Mouse (Mus musculus) hindbrain, embryonic 14.5 days (tissue): ENCODE results near the gene Fstl4. TPM values are rescaled to one million over a fixed set of nuclear protein-coding genes. Genes with fewer than 3 reads are reported as not detected.

Experiments
- ATAC-seq: fragments of 200-750 bp; cut with Nextera tagmentation; 2 replicates; pipeline ENCODE4 v1.8.0; 2017; ENCODE audit warnings: moderate number of reproducible peaks, mild to moderate bottlenecking, moderate TSS enrichment, moderate library complexity; ENCODE audit not compliant: low FRiP score
- DNase-seq: peaks from one replicate; pipeline ENCODE4 v3.0.0-alpha.2; 2015; ENCODE audit warnings: low spot score
- H3K27ac ChIP-seq: fragments of 300-500 bp; sonication (generic); 2 replicates; pipeline ENCODE4 v1.5.1; 2014; ENCODE audit warnings: mild to moderate bottlenecking, moderate library complexity
- H3K27me3 ChIP-seq: fragments of 300-500 bp; sonication (generic); 2 replicates; pipeline ENCODE4 v1.6.1; 2014; ENCODE audit warnings: mild to moderate bottlenecking, low read length, mixed read lengths; ENCODE audit not compliant: control insufficient read depth, insufficient read depth
- H3K36me3 ChIP-seq: fragments of 300-500 bp; sonication (generic); replicated peaks from 2 replicates; pipeline ENCODE4 v1.6.1; 2014; ENCODE audit not compliant: control insufficient read depth, insufficient read depth
- H3K4me1 ChIP-seq: fragments of 300-500 bp; sonication (generic); replicated peaks from 2 replicates; pipeline ENCODE4 v1.6.1; 2014; ENCODE audit warnings: antibody characterized with exemption, low read length, mixed read lengths; ENCODE audit not compliant: control insufficient read depth, insufficient read depth
- H3K4me2 ChIP-seq: fragments of 300-500 bp; sonication (generic); replicated peaks from 2 replicates; pipeline ENCODE4 v1.6.1; 2014; ENCODE audit warnings: mild to moderate bottlenecking, moderate library complexity
- H3K4me3 ChIP-seq: fragments of 300-500 bp; sonication (generic); replicated peaks from 2 replicates; pipeline ENCODE4 v1.5.1; 2014; ENCODE audit warnings: mild to moderate bottlenecking, low read length
- H3K9ac ChIP-seq: fragments of 300-500 bp; sonication (generic); 2 replicates; pipeline ENCODE4 v1.6.1; 2014
- H3K9me3 ChIP-seq: fragments of 300-500 bp; sonication (generic); 2 replicates; pipeline ENCODE4 v1.6.1; 2016; ENCODE audit warnings: low read length; ENCODE audit not compliant: control insufficient read depth
- WGBS: fragments of 180-500 bp; shearing (Covaris S2); extraction: QIAGEN DNeasy Blood & Tissue Kit; methylation state at CpG from one replicate; pipeline ENCODE4 v1.1.7; 2014; 5-methylcytosine and 5-hydroxymethylcytosine counted together
- polyA plus RNA-seq: library from polyadenylated mRNA; unstranded; fragments of >200 nt; fragmentation: Nextera tagmentation; extraction: Ambion mirVana; gene quantifications from 2 replicates; pipeline ENCODE4 v1.2.1, GENCODE M21; 2014

Fstl4 gene
- polyA plus RNA-seq, 1 experiment from 2014 or later = 10.5 TPM

- H3K36me3 ChIP-seq = no peaks in the 10 kb centered on the region
- ATAC-seq = no peak
- no peak overlapping the region for H3K4me3 ChIP-seq
- WGBS = 93% methylated on average over 5 of the region's 5 CpGs
- no peak overlapping the region for H3K4me2 ChIP-seq
- no peak overlapping the region for H3K9ac ChIP-seq
- no peak overlapping the region for H3K27ac ChIP-seq
- no peak for DNase-seq
- no peaks in the 10 kb centered on the region for H3K27me3 ChIP-seq
- H3K4me1 ChIP-seq = no peaks in the 10 kb centered on the region
- H3K9me3 ChIP-seq = no peaks in the 10 kb centered on the region
Observed at GRCm38 (mm10) chr11:52994688-52995087, 230.3 kb downstream of the Fstl4 start.

- no peak for DNase-seq
- no peak overlapping the region for H3K9ac ChIP-seq
- WGBS = 80% methylated on average over 16 of the region's 16 CpGs
- H3K4me1 ChIP-seq = no peaks in the 10 kb centered on the region
- H3K4me2 ChIP-seq = no peak overlapping the region
- H3K27ac ChIP-seq = no peak overlapping the region
- H3K4me3 ChIP-seq = no peak overlapping the region
- no peaks in the 10 kb centered on the region for H3K36me3 ChIP-seq
- no peaks in the 10 kb centered on the region for H3K27me3 ChIP-seq
- no peaks in the 10 kb centered on the region for H3K9me3 ChIP-seq
- ATAC-seq = no peak
Observed at GRCm38 (mm10) chr11:52996434-52997093, 232.1 kb downstream of the Fstl4 start.

DNA sequence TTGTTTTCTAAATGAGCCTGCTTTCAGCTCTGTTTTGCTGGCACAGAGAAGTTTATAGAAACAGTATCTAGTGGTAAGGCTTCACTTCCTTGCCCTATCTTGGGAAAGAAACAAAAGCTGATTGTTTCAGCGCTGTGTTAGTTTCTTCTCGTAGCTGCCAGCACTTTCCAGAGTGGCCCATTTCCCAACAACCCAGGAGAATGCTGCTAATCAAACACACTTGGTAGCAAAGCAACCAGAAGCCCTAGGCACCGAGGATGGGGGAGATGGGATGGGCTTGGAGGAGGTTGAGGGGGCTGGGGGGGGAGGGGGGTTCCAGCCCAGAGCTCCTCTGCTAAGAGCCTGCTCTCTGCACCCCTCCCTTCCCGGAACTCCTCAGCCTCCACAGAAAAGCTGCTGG lies 233.0 kb downstream of the Fstl4 start:
- DNase-seq = no peak

GRCm38 (mm10) chr11:53000226-53000625 lies 235.8 kb downstream of the Fstl4 start:
- DNase-seq (no peak), ATAC-seq (no peak)
- no peaks in the 10 kb centered on the region for H3K4me1 ChIP-seq
- no peak overlapping the region for H3K4me2 ChIP-seq
- no peak overlapping the region for H3K9ac ChIP-seq
- no peak overlapping the region for H3K4me3 ChIP-seq
- H3K9me3 ChIP-seq = no peaks in the 10 kb centered on the region
- WGBS = 87% methylated on average over 11 of the region's 11 CpGs
- H3K27me3 ChIP-seq = no peaks in the 10 kb centered on the region
- H3K27ac ChIP-seq = no peak overlapping the region
- H3K36me3 ChIP-seq = no peaks in the 10 kb centered on the region

More for the DNA sequence above, 233.0 kb downstream of the Fstl4 start:
- ATAC-seq = peak; percentile 43; the same call in 1 of the 2 replicates
- no peak overlapping the region for H3K4me2 ChIP-seq
- H3K9me3 ChIP-seq = no peaks in the 10 kb centered on the region
- no peak overlapping the region for H3K27ac ChIP-seq
- no peaks in the 10 kb centered on the region for H3K27me3 ChIP-seq
- no peaks in the 10 kb centered on the region for H3K4me1 ChIP-seq
- 32% methylated on average over 4 of the region's 4 CpGs for WGBS
- no peak overlapping the region for H3K4me3 ChIP-seq
- H3K9ac ChIP-seq = no peak overlapping the region
- H3K36me3 ChIP-seq = no peaks in the 10 kb centered on the region

DNA sequence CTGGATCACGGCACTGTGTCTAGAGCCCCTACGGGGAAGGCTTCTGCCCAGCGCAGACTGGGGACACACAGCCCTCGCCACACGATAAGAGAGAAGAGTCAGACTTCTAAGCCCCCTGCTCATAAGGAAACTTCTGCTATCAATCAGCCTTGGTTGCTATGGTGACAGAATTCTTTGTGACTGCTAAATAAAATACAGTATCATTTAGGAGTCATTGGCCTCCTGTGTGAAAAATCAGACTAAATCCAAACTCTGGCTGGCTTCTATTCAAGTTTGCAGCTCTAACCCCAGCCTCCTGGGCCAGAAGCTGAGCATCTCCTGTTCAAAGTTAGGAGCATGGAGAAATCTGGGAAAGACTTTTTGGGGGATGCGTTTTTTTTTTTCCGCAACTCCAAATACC lies 238.9 kb downstream of the Fstl4 start:
- 70% methylated on average over 7 of the region's 7 CpGs for WGBS
- no peak for DNase-seq
- Histone ChIP-seq H3K4me2 (no peak overlapping the region), H3K4me1 (no peaks in the 10 kb centered on the region), H3K27ac (no peak overlapping the region), H3K4me3 (no peak overlapping the region), H3K27me3 (no peaks in the 10 kb centered on the region), H3K36me3 (no peaks in the 10 kb centered on the region), H3K9me3 (no peaks in the 10 kb centered on the region), H3K9ac (no peak overlapping the region)
- no peak for ATAC-seq

GRCm38 (mm10) chr11:53003811-53004210 lies 239.4 kb downstream of the Fstl4 start:
- H3K27me3 ChIP-seq = no peaks in the 10 kb centered on the region
- ATAC-seq (no peak), DNase-seq (no peak)
- H3K27ac ChIP-seq = no peak overlapping the region
- no peak overlapping the region for H3K9ac ChIP-seq
- H3K36me3 ChIP-seq = no peaks in the 10 kb centered on the region
- no peak overlapping the region for H3K4me2 ChIP-seq
- H3K9me3 ChIP-seq = no peaks in the 10 kb centered on the region
- H3K4me3 ChIP-seq = no peak overlapping the region
- no peaks in the 10 kb centered on the region for H3K4me1 ChIP-seq
- 87% methylated on average over 9 of the region's 9 CpGs for WGBS

DNA sequence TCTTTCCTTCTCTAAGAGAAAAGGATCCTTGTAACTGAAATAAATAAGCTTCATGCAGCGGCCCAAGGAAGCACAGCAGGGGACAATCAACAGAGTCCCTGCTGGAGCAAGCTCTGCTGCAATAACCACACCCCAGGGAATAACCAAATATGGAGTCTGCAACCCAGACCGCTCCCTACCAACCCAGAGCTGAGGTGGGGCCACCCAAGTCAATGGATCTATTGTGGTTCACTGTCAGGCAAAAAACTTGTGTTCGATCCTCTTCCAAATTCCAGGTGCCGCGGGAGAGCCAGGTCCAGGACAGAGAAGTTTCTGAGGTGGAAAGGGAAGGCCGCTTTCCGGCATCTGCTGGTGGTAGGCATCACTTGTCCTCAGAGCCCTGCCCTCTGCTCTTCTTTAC lies 245.2 kb downstream of the Fstl4 start:
- Histone ChIP-seq H3K36me3 (no peaks in the 10 kb centered on the region), H3K27ac (no peak overlapping the region), H3K9ac (no peak overlapping the region), H3K4me1 (no peaks in the 10 kb centered on the region), H3K4me2 (no peak overlapping the region), H3K9me3 (no peaks in the 10 kb centered on the region), H3K4me3 (no peak overlapping the region), H3K27me3 (no peaks in the 10 kb centered on the region)
- 72% methylated on average over 7 of the region's 7 CpGs for WGBS
- DNase-seq (no peak), ATAC-seq (no peak)

GRCm38 (mm10) chr11:53011996-53012505 lies 247.6 kb downstream of the Fstl4 start:
- WGBS = 83% methylated on average over 6 of the region's 6 CpGs
- Histone ChIP-seq H3K4me1 (no peaks in the 10 kb centered on the region), H3K9ac (no peak overlapping the region), H3K4me2 (no peak overlapping the region), H3K36me3 (no peaks in the 10 kb centered on the region), H3K4me3 (no peak overlapping the region), H3K27ac (no peak overlapping the region), H3K9me3 (no peaks in the 10 kb centered on the region), H3K27me3 (no peaks in the 10 kb centered on the region)
- ATAC-seq = no peak
- no peak for DNase-seq

DNA sequence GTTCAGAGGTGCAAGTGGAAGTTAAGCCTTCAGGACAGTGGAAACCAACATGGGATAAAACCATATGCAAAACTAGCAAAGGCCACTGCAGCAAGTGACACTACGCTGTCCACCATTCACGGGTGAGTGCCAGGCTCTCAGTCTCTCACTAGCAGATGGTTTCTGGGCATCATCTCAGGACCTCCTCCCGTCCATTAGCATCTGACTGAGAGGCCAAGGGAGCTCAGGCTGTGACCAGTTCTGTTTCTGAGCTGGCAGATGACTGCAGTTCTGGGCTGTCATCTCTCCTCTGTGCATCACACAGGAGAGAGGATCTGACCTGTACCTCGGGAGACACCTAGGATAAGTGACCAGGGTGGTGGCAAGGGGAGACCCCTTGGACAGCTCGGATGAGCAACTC lies 249.5 kb downstream of the Fstl4 start:
- DNase-seq (no peak), ATAC-seq (no peak)
- no peaks in the 10 kb centered on the region for H3K36me3 ChIP-seq
- H3K4me3 ChIP-seq = no peak overlapping the region
- H3K9ac ChIP-seq = no peak overlapping the region
- no peaks in the 10 kb centered on the region for H3K9me3 ChIP-seq
- no peak overlapping the region for H3K27ac ChIP-seq
- no peaks in the 10 kb centered on the region for H3K4me1 ChIP-seq
- H3K27me3 ChIP-seq = no peaks in the 10 kb centered on the region
- 82% methylated on average over 5 of the region's 5 CpGs for WGBS
- no peak overlapping the region for H3K4me2 ChIP-seq
